Mouse (Mus musculus) retina, postnatal 7 days (tissue): ENCODE results near the gene Auts2.
A peak's percentile ranks its signal among the peaks of the same experiment; 100 is the strongest.

ENCODE experiments used
- DNase-seq: peaks from one replicate; pipeline ENCODE4 v3.0.0-alpha.2; 2012; ENCODE audit warnings: low read depth, low spot score

The Auts2 gene

DNA sequence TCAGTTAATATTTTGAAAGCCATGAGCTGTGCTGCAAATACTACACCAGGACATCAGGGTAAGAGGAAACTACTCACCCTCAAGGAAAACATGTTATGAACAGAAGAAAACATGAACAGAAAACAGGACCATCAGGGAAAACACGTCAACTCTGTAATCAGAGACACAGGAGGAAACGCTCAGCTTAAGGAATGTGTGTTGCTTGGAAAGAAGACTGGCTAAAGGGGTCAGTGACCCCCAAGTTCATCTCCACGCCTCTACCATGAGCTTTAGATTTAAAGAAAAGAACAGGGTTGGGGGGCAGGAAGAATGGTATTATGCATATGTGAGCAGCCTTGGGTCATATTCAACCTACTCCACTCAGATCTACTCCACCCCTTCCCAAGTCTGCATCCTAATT, 356.5 kb downstream of the Auts2 start:
- DNase-seq, result no peak

DNA sequence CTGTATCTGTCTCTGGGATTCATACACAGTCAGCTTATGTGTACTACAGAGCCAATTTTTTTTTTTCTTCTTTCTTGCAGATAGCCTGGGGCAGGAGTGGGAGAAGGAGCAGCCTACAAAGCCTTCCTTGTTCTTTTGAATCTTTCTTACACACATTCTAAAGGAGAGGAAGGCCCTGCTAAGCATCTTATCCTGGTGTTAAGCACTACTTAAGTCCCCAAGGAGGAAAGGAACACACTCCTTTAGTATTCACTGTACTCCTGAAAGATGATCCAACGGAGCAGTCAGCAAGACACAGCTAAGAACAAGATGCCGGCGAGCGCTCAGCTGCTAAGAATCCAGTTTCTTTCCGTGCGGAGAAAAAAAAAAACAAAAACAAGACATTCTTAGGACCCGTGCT, 356.9 kb downstream of the Auts2 start:
- DNase-seq, result no peak

DNA sequence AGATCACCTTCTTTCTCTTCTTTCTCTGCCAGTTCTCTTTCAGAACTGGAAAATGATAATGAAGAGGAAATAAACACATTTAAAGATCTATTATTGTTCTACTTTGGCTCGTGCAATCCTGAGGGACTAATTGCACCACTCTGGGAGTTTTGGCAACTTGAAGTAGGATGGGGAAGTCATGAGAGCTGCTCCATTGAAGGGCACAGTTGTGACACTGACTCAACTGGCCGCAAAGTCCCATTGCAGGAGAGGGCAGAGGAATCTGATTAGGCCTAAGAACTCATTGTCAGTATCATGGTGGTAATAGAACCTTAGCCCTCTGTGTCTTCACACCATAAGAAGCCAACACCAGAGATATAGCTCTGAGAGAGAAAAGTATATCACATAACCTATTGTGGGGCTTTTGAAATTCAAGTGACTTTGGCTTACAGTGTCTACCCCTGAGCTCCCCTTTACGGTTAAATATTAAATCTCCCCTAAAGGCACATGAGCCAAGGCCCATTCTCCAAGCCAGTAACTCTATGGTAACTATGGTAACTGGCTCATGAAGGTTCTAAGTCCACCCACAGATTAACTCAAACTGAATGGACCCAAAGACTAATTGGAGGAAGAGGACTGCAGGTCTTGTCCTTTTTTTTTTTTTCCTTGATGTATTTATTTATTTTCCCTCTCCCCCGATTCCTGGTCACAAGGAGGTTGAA, 358.6 kb downstream of the Auts2 start:
- no peak for DNase-seq

DNA sequence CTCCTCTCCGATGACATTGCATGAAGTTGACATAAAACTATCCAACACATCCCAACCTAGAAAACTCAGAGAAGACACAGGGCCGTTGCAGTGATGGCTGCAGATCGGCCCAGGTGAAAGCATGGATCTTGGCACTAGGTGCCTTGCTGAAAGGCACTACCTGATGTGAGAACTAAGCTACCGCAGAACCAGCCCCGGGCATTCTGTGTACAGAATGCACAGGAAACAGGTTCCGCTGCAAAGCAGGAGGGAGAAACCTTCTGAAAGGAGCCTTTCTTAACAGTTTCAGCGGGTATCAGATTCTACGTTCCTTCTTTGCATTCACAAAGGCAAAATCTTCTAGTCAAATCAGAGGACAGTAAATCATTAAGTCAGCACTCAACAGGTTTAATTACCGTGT, 361.1 kb downstream of the Auts2 start:
- DNase-seq, result no peak

DNA sequence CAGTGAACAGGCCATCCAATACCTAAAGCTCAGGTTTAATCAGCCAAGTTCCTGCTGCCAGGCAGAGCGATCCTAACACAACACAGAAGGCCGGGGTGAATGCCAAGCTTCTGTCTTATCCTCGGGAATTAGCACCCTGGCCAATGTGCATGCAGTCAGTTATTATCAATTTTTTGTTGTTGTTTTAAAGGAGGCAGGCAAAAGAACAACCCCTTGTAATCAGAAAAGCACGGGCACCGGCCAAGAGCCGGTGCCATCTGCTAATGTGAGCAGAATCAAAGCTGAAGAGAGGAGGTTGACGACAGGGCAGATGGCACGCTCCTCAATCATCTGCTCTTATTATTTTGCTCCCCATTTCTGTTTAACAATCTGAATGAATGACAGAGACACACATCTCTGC, 373.1 kb downstream of the Auts2 start:
- peak; percentile 29 for DNase-seq

GRCm38 (mm10) chr5:132168805-132169204, 374.3 kb downstream of the Auts2 start:
- DNase-seq, result no peak

- DNase-seq, result no peak
Measured at GRCm38 (mm10) chr5:132168224-132168623, 374.9 kb downstream of the Auts2 start.

- DNase-seq, result no peak
Measured at GRCm38 (mm10) chr5:132166559-132166958, 376.6 kb downstream of the Auts2 start.

- no peak for DNase-seq
Measured at GRCm38 (mm10) chr5:132163960-132164359, 379.2 kb downstream of the Auts2 start.

- no peak for DNase-seq
Measured at GRCm38 (mm10) chr5:132162206-132162533, 381.0 kb downstream of the Auts2 start.

DNA sequence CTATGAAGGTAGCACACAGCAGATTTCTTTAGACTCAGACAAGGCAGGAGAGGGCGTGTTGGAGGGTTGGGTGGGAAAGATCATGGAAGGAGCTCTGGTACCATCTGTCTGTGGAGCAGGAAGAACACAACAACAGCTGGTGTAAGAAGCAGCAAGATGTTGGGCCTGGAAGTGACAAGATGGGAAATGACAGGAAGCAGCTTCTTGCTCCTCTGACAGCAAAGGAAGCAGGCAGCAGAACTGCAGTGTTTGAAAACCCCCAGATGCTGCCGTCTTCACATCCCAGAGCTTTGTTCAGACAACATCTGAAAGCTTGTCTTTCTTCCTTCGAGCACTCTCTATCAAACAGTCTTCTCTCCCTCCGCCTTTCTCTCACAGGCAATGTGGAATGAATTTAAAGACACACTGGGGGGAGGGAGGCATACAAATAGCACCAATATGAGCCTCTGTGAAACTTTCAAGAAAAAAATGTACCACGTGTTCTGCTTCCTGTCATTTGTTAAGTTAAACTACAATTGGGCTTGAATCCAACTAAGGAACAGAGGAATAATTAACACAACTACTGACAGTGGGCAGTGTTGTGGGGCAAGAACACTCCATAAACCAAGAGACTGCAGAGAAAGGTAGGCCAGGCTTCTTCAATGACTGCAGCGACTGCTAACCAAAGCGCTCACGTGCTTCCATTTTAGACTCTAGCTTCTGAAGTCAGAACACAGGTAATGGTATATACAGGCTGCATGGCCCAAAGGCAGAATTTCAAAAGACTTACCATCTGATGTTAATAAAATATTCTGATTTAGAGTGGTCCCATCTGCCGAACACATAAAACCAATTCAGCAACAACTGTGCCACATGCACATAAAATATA, 381.6 kb downstream of the Auts2 start:
- no peak for DNase-seq

DNA sequence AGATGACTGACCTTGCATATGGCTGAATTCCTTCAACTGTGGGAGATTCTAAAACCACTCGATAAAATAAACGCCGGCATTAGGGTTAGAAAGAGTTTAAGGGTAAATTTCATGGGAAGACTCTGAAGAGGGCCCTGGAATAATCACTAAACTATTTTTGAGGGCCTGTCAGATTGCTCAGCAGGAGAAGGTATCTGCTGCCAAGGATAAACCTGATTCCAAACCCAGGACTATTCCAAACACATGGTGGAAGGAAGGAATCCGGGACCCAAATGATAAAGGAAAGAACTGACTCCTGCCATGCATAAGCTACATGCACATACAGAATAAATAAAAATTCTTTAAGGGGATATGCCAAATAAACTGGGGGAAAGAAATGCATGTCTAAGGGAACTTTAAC, 399.0 kb downstream of the Auts2 start:
- no peak for DNase-seq

DNA sequence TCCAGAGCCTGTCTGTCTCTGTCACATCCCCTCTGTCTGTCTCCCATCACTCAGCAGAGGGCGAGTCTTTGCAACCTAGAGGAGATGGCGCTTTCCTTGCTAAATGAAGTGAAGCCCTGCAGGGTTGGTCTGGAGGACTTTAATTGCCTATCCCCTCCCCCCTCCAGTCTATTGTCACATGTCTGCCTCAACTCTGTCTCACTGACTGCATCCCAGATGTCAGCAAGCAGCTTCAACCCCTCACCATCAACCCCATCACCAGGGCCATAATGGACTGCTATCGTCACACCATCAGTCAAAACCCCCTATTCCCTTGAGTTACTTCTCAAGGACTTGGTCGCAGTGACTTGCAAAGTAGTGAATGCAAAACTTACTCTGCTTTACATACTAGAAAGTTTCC, 402.3 kb downstream of the Auts2 start:
- DNase-seq, result no peak

DNA sequence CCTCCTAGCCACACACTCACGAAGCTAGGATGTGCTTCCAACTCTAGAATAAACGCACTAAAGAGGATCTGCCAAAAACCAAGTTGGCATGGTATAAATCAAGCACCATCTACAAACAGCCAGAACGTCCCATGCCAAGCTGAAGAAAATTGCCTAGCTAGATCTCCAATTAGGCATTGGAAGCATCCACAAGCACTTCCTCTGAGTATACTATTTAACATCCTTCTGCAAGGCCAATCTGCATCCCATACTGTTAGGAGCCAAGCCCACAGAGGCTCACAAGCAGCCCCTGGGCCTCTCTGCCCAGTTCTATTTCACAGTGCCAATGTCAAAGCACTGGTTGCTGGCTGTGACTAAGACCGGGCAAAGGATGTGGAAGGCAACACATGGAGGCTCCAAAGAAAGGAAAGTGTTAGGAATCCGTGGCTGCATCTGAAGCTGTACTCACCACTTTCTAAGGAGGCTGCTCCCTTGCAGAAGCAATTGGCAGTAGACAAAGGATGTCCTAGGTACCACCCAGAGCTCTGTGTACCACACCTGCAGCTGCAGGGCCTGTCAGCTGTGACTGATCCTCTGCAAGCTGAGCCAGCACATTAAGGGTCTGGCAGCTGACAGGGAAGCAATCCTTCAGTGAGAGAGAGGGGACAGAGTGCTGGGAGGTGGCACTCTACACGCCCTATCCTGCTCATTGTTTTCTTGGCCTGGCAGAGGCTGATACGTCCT, 407.0 kb downstream of the Auts2 start:
- no peak for DNase-seq

DNA sequence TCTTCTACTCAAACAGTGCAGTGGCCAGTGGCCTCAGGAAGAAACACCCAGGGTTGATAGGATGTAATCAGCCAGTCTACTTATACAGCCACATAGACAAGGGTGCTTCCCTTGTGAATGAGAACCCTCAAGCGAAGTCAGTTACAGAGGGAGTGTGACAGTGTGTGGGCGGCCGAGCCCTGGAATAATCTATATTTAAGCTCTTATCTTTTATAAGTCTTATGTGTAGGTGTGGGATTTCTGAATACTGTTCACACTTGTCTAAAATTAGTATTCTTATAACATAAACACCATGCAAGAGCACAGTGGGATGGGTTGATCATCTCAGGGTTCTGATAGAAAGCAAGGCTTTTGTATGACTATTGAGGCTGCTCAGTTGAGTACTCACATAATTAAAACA, 411.2 kb downstream of the Auts2 start:
- no peak for DNase-seq

GRCm38 (mm10) chr5:132130577-132130976, 412.6 kb downstream of the Auts2 start:
- no peak for DNase-seq

GRCm38 (mm10) chr5:132126626-132127025, 416.5 kb downstream of the Auts2 start:
- no peak for DNase-seq

- no peak for DNase-seq
Measured at GRCm38 (mm10) chr5:132115631-132116030, 427.5 kb downstream of the Auts2 start.

DNA sequence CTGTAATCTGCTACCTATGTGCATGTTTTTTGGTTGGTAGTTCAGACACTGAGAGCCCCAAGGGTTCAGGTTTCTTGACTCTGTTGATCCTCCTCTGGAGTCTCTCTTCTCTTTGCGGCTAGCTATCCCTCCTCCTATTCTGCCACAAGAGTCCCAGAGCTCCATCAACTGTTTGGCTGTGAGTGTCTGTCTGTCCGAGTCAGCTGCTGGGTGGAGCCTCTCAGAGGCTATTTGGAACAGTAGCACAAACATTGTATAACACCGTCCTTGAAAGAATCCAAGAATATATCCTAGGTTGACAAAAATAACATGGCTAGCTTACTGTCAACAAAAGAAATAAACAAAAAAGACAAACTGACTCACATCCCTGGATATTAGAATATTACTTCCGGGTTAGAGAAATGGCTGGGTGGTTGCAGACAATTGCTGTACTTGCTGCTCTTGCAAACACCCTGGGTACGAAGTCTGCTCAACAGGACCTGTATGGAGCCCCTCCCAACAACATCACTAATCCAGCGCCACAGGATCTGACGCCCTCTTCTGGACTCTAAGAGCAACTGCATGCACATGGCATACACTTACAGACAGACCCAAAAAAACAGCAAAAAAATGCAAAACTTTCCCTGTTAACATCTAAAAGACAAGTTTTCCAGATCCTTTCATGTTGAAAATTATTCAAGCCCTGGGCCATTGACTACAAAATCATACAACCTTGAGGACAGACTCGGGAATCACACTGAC, 428.4 kb downstream of the Auts2 start:
- no peak for DNase-seq

DNA sequence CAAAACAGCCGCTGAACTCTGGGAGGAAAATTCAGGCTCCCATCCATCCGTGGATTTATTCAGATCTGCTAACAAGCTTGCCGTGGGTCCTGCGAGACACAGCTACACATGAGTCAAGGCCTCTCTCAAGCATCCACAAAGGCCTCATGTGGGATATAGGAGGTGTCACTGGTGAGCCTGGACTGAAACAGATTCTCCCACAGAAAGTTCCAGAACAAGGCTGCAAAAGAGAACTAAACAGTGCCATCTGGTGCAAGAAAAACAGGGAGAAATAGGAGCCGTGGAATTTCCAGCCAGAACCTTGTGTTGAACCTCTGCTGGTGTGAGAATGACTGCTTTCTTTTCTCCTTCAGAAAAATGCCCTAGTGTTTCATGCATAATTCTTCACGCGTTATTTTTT, 429.7 kb downstream of the Auts2 start:
- DNase-seq, result no peak

DNA sequence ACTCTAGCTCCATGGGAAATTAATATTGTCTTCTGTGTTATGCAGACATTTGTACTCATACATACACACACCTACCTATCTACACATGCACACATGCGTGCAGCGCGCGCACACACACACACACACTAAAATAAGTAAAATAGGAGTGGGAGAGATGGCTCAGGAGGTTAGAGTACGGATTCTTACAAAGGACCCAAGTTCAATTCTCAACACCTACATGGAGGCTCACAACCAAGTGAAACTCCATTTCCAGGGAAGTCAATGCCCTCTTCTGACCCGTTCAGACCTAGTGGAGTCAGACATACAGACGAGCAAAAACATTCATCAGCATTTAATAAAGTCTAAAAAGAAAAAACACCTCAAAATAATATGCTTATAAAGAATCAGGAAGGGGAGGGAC, 430.5 kb downstream of the Auts2 start:
- DNase-seq, result no peak

DNA sequence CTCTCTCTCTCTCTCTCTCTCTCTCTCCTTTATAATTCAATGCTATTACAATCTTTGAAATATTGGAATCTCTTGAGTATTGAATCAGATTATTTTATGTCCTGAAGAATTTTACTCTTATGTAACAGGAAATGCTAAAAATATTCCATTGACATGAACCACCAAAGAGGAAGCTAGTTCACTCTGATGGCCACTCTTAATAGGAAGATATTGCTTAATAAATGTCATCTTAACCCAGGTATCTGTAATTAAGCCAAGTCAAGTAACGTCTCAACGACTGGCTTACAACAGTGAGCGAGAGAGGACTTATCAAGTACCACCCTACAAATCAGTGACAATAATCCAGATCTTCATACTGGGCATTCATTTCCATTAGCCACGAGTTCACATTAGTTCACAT, 440.7 kb downstream of the Auts2 start:
- DNase-seq, result no peak
